Mouse (Mus musculus) lung, adult 2 months (tissue): ENCODE data around the gene Per1.

Experiments used
- CTCF ChIP-seq: fragments of 200-500 bp; IDR thresholded peaks from 2 replicates; pipeline ENCODE4 v1.5.1; 2011; ENCODE audit warnings: mild to moderate bottlenecking, low read length, control low read depth; ENCODE audit not compliant: insufficient read depth
- POLR2A ChIP-seq: fragments of 200-500 bp; IDR thresholded peaks from 2 replicates; pipeline ENCODE4 v1.6.1; 2011; ENCODE audit warnings: low read depth, mild to moderate bottlenecking, control low read depth, low read length, borderline replicate concordance; ENCODE audit errors: extremely low read depth

GRCm38 (mm10) chr11:69096987-69097900 is 2.2 kb downstream of the Per1 start:
- TF ChIP-seq CTCF (no peak), POLR2A (peak; percentile 92; the same call in 1 of the 2 replicates)
